Mouse (Mus musculus) liver, embryonic 14.5 days (tissue): ENCODE data around the gene Wbp2. TPM values are rescaled to one million over a fixed set of nuclear protein-coding genes. Genes with fewer than 3 reads are reported as not detected.

Experiments used
- ATAC-seq: fragments of 200-750 bp; cut with Nextera tagmentation; 2 replicates; pipeline ENCODE4 v1.8.0; 2017; ENCODE audit warnings: moderate number of reproducible peaks, mild to moderate bottlenecking, moderate library complexity; ENCODE audit not compliant: insufficient read depth
- DNase-seq, 3 experiments: peaks; one replicate each; pipeline ENCODE4 v3.0.0-alpha.2; 2012 to 2013; ENCODE audit warnings: low read depth in 3 of 3, low spot score in 3 of 3
- H3K27ac ChIP-seq: fragments of 300-500 bp; sonication (generic); 2 replicates; pipeline ENCODE4 v1.5.1; 2014; ENCODE audit warnings: moderate library complexity, mild to moderate bottlenecking, control low read depth, inconsistent platforms
- H3K27me3 ChIP-seq: fragments of 300-500 bp; sonication (generic); 2 replicates; pipeline ENCODE4 v1.6.1; 2014; ENCODE audit warnings: mild to moderate bottlenecking, low read length, moderate library complexity; ENCODE audit not compliant: control insufficient read depth, insufficient read depth
- H3K36me3 ChIP-seq: fragments of 300-500 bp; sonication (generic); replicated peaks from 2 replicates; pipeline ENCODE4 v1.6.1; 2014; ENCODE audit warnings: low read depth; ENCODE audit not compliant: control insufficient read depth, insufficient read depth
- H3K4me1 ChIP-seq, 2 experiments: fragments of 200-500 bp in 1 of 2; fragments of 300-500 bp in 1 of 2; sonication (generic) in 1 of 2; replicated peaks; 2 replicates each; pipeline ENCODE4 v1.6.1; 2012 to 2014; ENCODE audit warnings: antibody characterized with exemption in 1 of 2, inconsistent platforms in 1 of 2, low read length in 1 of 2; ENCODE audit not compliant: control insufficient read depth in 2 of 2, insufficient read depth in 2 of 2
- H3K4me2 ChIP-seq: fragments of 300-500 bp; sonication (generic); 2 replicates; pipeline ENCODE4 v1.6.1; 2014; ENCODE audit warnings: low read depth, mild to moderate bottlenecking, control low read depth, moderate library complexity
- H3K4me3 ChIP-seq, 2 experiments: fragments of 200-500 bp in 1 of 2; fragments of 300-500 bp in 1 of 2; sonication (generic) in 1 of 2; 2 replicates each; pipeline ENCODE4 v1.5.1; 2012 to 2014; ENCODE audit warnings: low read depth in 2 of 2, low read length in 2 of 2, mild to moderate bottlenecking in 2 of 2, control low read depth in 1 of 2, inconsistent platforms in 1 of 2, moderate library complexity in 1 of 2; ENCODE audit not compliant: insufficient read depth in 1 of 2
- H3K9ac ChIP-seq: fragments of 300-500 bp; sonication (generic); replicated peaks from 2 replicates; pipeline ENCODE4 v1.6.1; 2014; ENCODE audit warnings: mild to moderate bottlenecking, control low read depth, moderate library complexity
- H3K9me3 ChIP-seq: fragments of 300-500 bp; sonication (generic); 2 replicates; pipeline ENCODE4 v1.6.1; 2016; ENCODE audit warnings: low read length, mixed read lengths; ENCODE audit not compliant: control insufficient read depth
- CTCF ChIP-seq: IDR thresholded peaks from 2 replicates; pipeline ENCODE4 v1.5.1; 2016; ENCODE audit warnings: antibody characterized with exemption, low read depth, control low read depth
- EP300 ChIP-seq: IDR thresholded peaks from 2 replicates; pipeline ENCODE4 v1.6.1; 2016; ENCODE audit warnings: antibody characterized with exemption, low read depth
- WGBS: fragments of 180-500 bp; shearing (Covaris S2); extraction: QIAGEN DNeasy Blood & Tissue Kit; methylation state at CpG from one replicate; pipeline ENCODE4 v1.1.7; 2014; ENCODE audit not compliant: insufficient replicate concordance; 5-methylcytosine and 5-hydroxymethylcytosine counted together
- polyA plus RNA-seq, 2 experiments: library from polyadenylated mRNA; depleted of rRNA in 1 of 2; stranded (reverse) in 1 of 2; unstranded in 1 of 2; fragments of >200 nt; fragmentation: Nextera tagmentation in 1 of 2; extraction: Ambion mirVana in 1 of 2; gene quantifications; 2 replicates each; pipeline versions ENCODE4 v1.2.1 to v1.2.3; 2012 to 2014

Gene Wbp2
- polyA plus RNA-seq, 2 experiments, result 46.2 to 74.5 TPM

DNA sequence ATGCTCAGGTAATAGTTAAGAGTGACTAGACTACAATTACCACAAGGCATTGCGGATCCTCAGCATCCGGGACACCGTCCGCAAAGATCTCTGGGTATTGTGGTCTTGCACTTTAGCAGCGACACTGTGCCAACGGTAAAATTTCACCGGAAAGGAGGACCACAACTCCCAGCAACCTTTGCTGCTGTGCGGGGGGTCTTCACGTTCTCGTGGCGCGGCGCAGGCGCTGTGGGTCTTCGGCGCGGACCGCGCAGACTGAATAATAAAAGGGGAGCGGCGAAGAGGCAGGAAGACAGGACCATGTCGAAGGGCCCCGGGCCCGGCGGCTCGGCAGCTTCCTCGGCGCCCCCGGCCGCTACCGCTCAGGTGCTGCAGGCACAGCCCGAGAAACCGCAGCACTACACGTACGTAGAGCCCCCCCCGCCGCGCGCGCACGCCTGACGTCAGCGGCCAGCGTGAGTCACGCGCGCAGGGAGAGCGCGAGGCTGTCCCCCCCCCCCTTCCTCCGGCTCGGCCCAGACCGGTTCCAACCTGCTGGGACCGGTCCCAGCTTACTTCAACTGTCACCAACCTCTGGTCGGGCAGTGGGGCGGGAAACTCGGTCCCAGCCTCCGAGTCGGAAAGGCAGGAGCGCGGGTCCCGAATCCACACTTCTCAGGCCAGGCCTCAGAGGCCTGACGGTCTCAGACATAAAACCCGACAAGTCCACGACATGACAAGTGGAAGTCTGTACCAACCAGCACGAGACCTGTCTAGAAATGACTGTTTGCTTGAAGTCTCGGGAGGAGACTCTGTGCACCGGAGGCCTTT lies 56.5 kb downstream of the Wbp2 start, which contains the start of gene Unk:
Unk (plus strand) TSS at position 235 of the 810 bp plus-strand sequence.
- peak; percentile 95 to 96 (median 96) for DNase-seq
- Histone ChIP-seq H3K9ac (peak within 1 kb of the TSS; percentile 100), H3K9me3 (no peaks in the 10 kb centered on the region), H3K4me1 (peaks cover 10 to 30% of the 10 kb centered on the region in 2 experiments), H3K27me3 (no peaks in the 10 kb centered on the region), H3K4me2 (peak within 1 kb of the TSS; percentile 100), H3K36me3 (no peaks in the 10 kb centered on the region; the same call in 1 of the 2 replicates), H3K4me3 (peak within 1 kb of the TSS; percentile 71 to 85), H3K27ac (peak within 1 kb of the TSS; percentile 97)
- TF ChIP-seq EP300, result peak; percentile 92
- no peak for TF ChIP-seq CTCF
- WGBS, result under 1% methylated on average over 64 of the region's 67 CpGs
- peak; percentile 92 for ATAC-seq

DNA sequence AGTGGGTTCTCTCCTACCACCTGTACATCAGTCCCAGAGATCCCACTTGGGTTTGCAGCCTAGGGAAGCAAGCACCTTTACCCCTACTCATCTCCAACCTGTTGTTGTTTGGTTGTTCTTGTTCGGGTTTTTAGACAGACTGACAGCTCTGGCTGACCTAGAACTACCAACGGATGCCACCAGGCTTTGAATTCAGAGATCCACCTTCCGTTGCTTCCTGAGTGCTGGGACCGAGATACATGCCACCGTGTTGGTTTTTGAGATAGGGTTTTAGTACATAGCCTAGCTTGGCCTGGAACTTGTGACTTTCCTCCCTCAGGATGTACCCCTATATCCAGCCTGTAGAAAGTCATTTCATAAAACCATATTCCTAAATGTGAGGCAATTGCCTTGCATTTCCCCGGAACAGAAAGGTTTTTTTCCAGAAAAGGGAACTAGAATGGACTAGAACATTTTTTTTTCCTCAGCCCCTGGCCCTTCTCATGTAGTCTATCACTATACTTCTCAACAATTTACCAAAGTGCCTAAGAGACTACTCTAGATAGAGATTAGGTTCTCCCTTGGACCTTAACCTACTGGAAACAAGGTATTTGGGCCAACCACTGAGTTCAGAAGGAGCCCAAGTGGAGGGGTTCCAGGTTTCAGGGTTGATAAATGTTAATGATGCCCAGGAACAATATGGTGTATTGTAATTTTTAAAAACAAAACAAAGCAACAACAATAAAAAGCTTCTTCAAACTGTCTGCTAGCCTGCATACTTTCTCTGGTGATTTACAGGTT lies 57.5 kb downstream of the Wbp2 start:
- peak overlapping the region; percentile 97 for H3K27ac ChIP-seq

More for the DNA sequence above, 57.5 kb downstream of the Wbp2 start:
- H3K4me3 ChIP-seq, result peak overlapping the region; percentile 71 to 85
- peak overlapping the region; percentile 100 for H3K9ac ChIP-seq
- H3K9me3 ChIP-seq, result no peaks in the 10 kb centered on the region
- 52% methylated on average over 6 of the region's 6 CpGs for WGBS
- no peaks in the 10 kb centered on the region for H3K27me3 ChIP-seq
- H3K36me3 ChIP-seq, result no peaks in the 10 kb centered on the region; the same call in 1 of the 2 replicates
- H3K4me1 ChIP-seq, result peaks cover 13 to 33% of the 10 kb centered on the region in 2 experiments
- ATAC-seq (no peak), DNase-seq (no peak)
- TF ChIP-seq EP300 (no peak), CTCF (no peak)
- peak overlapping the region; percentile 100 for H3K4me2 ChIP-seq

Other genes with a start within 250 kb of the Wbp2 start
- 0.36 and 0.42 TPM in 2 replicates for gene Myo15b, start 228.6 kb downstream of the Wbp2 start, polyA plus RNA-seq (2012; rRNA removed)
- gene Myo15b, start 228.6 kb downstream of the Wbp2 start, polyA plus RNA-seq (2014; fragmentation: Nextera tagmentation; extraction: Ambion mirVana), result 0.09 and 0.29 TPM in 2 replicates
- 20.6 and 25.1 TPM in 2 replicates for gene Smim5, start 187.0 kb downstream of the Wbp2 start, polyA plus RNA-seq (2012; rRNA removed)
- gene Smim5, start 187.0 kb downstream of the Wbp2 start, polyA plus RNA-seq (2014; fragmentation: Nextera tagmentation; extraction: Ambion mirVana), result 45.3 and 48.8 TPM in 2 replicates
- gene Smim6, start 175.0 kb downstream of the Wbp2 start, polyA plus RNA-seq (2012; rRNA removed), result 1.5 and 1.8 TPM in 2 replicates
- gene Smim6, start 175.0 kb downstream of the Wbp2 start, polyA plus RNA-seq (2014; fragmentation: Nextera tagmentation; extraction: Ambion mirVana), result 2.0 and 2.2 TPM in 2 replicates
- gene Sap30bp, start 153.7 kb downstream of the Wbp2 start, polyA plus RNA-seq (2012; rRNA removed), result 8.7 and 22.6 TPM in 2 replicates
- gene Sap30bp, start 153.7 kb downstream of the Wbp2 start, polyA plus RNA-seq (2014; fragmentation: Nextera tagmentation; extraction: Ambion mirVana), result 20.0 and 21.2 TPM in 2 replicates
- 6.7 and 7.3 TPM in 2 replicates for gene Recql5, start 153.5 kb downstream of the Wbp2 start, polyA plus RNA-seq (2012; rRNA removed)
- 6.1 and 6.5 TPM in 2 replicates for gene Recql5, start 153.5 kb downstream of the Wbp2 start, polyA plus RNA-seq (2014; fragmentation: Nextera tagmentation; extraction: Ambion mirVana)
- 0.10 and 0.11 TPM in 2 replicates for gene Itgb4, start 112.3 kb downstream of the Wbp2 start, polyA plus RNA-seq (2012; rRNA removed)
- 0.16 and 0.17 TPM in 2 replicates for gene Itgb4, start 112.3 kb downstream of the Wbp2 start, polyA plus RNA-seq (2014; fragmentation: Nextera tagmentation; extraction: Ambion mirVana)
- gene Galk1, start 74.3 kb downstream of the Wbp2 start, polyA plus RNA-seq (2012; rRNA removed), result 55.9 and 59.1 TPM in 2 replicates
- 102 and 113 TPM in 2 replicates for gene Galk1, start 74.3 kb downstream of the Wbp2 start, polyA plus RNA-seq (2014; fragmentation: Nextera tagmentation; extraction: Ambion mirVana)
- 173 and 248 TPM in 2 replicates for gene H3f3b, start 59.0 kb downstream of the Wbp2 start, polyA plus RNA-seq (2012; rRNA removed)
- gene H3f3b, start 59.0 kb downstream of the Wbp2 start, polyA plus RNA-seq (2014; fragmentation: Nextera tagmentation; extraction: Ambion mirVana), result 651 and 676 TPM in 2 replicates
- 10.4 and 12.1 TPM in 2 replicates for gene Unk, start 56.7 kb downstream of the Wbp2 start, polyA plus RNA-seq (2012; rRNA removed)
- 6.4 and 7.9 TPM in 2 replicates for gene Unk, start 56.7 kb downstream of the Wbp2 start, polyA plus RNA-seq (2014; fragmentation: Nextera tagmentation; extraction: Ambion mirVana)
- 18.7 and 19.6 TPM in 2 replicates for gene Unc13d, start 9.0 kb downstream of the Wbp2 start, polyA plus RNA-seq (2012; rRNA removed)
- 14.9 and 16.8 TPM in 2 replicates for gene Unc13d, start 9.0 kb downstream of the Wbp2 start, polyA plus RNA-seq (2014; fragmentation: Nextera tagmentation; extraction: Ambion mirVana)
- gene Trim47, start 40.2 kb upstream of the Wbp2 start, polyA plus RNA-seq (2012; rRNA removed), result 1.8 and 2.0 TPM in 2 replicates
- 2.2 and 3.2 TPM in 2 replicates for gene Trim47, start 40.2 kb upstream of the Wbp2 start, polyA plus RNA-seq (2014; fragmentation: Nextera tagmentation; extraction: Ambion mirVana)
- 1.4 and 1.5 TPM in 2 replicates for gene Trim65, start 44.1 kb upstream of the Wbp2 start, polyA plus RNA-seq (2012; rRNA removed)
- 0.83 and 0.97 TPM in 2 replicates for gene Trim65, start 44.1 kb upstream of the Wbp2 start, polyA plus RNA-seq (2014; fragmentation: Nextera tagmentation; extraction: Ambion mirVana)
- gene Mrpl38, start 51.9 kb upstream of the Wbp2 start, polyA plus RNA-seq (2012; rRNA removed), result 17.5 and 24.8 TPM in 2 replicates
- gene Mrpl38, start 51.9 kb upstream of the Wbp2 start, polyA plus RNA-seq (2014; fragmentation: Nextera tagmentation; extraction: Ambion mirVana), result 39.5 and 49.2 TPM in 2 replicates
- gene Fbf1, start 81.2 kb upstream of the Wbp2 start, polyA plus RNA-seq (2012; rRNA removed), result 5.8 and 8.7 TPM in 2 replicates
- 3.1 and 3.5 TPM in 2 replicates for gene Fbf1, start 81.2 kb upstream of the Wbp2 start, polyA plus RNA-seq (2014; fragmentation: Nextera tagmentation; extraction: Ambion mirVana)
- gene Ten1, start 111.9 kb upstream of the Wbp2 start, polyA plus RNA-seq (2012; rRNA removed), result 17.7 and 19.6 TPM in 2 replicates
- 27.3 and 29.3 TPM in 2 replicates for gene Ten1, start 111.9 kb upstream of the Wbp2 start, polyA plus RNA-seq (2014; fragmentation: Nextera tagmentation; extraction: Ambion mirVana)
- 12.3 and 14.8 TPM in 2 replicates for gene Acox1, start 112.0 kb upstream of the Wbp2 start, polyA plus RNA-seq (2012; rRNA removed)
- 16.6 and 18.6 TPM in 2 replicates for gene Acox1, start 112.0 kb upstream of the Wbp2 start, polyA plus RNA-seq (2014; fragmentation: Nextera tagmentation; extraction: Ambion mirVana)
- gene Evpl, start 151.1 kb upstream of the Wbp2 start, polyA plus RNA-seq (2012; rRNA removed), result 0.03 and 0.09 TPM in 2 replicates
- 0.04 and 0.13 TPM in 2 replicates for gene Evpl, start 151.1 kb upstream of the Wbp2 start, polyA plus RNA-seq (2014; fragmentation: Nextera tagmentation; extraction: Ambion mirVana)
- gene Srp68, start 187.2 kb upstream of the Wbp2 start, polyA plus RNA-seq (2012; rRNA removed), result 31.9 and 37.6 TPM in 2 replicates
- 28.8 and 33.8 TPM in 2 replicates for gene Srp68, start 187.2 kb upstream of the Wbp2 start, polyA plus RNA-seq (2014; fragmentation: Nextera tagmentation; extraction: Ambion mirVana)
- gene Galr2, start 193.9 kb upstream of the Wbp2 start, polyA plus RNA-seq (2012; rRNA removed), result 0.02 TPM in 1 of 2 replicates, not detected in the other
- not detected in 2 replicates for gene Galr2, start 193.9 kb upstream of the Wbp2 start, polyA plus RNA-seq (2014; fragmentation: Nextera tagmentation; extraction: Ambion mirVana)
- gene Exoc7, start 220.2 kb upstream of the Wbp2 start, polyA plus RNA-seq (2012; rRNA removed), result 7.1 and 8.8 TPM in 2 replicates
- 14.9 and 16.7 TPM in 2 replicates for gene Exoc7, start 220.2 kb upstream of the Wbp2 start, polyA plus RNA-seq (2014; fragmentation: Nextera tagmentation; extraction: Ambion mirVana)
- 1.2 and 1.4 TPM in 2 replicates for gene Foxj1, start 248.4 kb upstream of the Wbp2 start, polyA plus RNA-seq (2012; rRNA removed)
- gene Foxj1, start 248.4 kb upstream of the Wbp2 start, polyA plus RNA-seq (2014; fragmentation: Nextera tagmentation; extraction: Ambion mirVana), result 0.76 and 0.80 TPM in 2 replicates